Mouse (Mus musculus) neural tube, embryonic 11.5 days (tissue): ENCODE measurements around the gene Bola2. TPM values are rescaled to one million over a fixed set of nuclear protein-coding genes. Genes with fewer than 3 reads are reported as not detected.

Experiments used
- ATAC-seq: fragments of 200-750 bp; cut with Nextera tagmentation; 2 replicates; pipeline ENCODE4 v1.8.0; 2017; ENCODE audit warnings: moderate number of reproducible peaks, mild to moderate bottlenecking, moderate TSS enrichment, moderate library complexity; ENCODE audit not compliant: insufficient read depth, low FRiP score, low TSS enrichment
- DNase-seq: peaks from one replicate; pipeline ENCODE4 v3.0.0-alpha.2; 2015; ENCODE audit warnings: low spot score
- H3K27ac ChIP-seq: fragments of 300-500 bp; sonication (generic); 2 replicates; pipeline ENCODE4 v1.5.1; 2014; ENCODE audit warnings: low read depth, mild to moderate bottlenecking, low read length
- H3K27me3 ChIP-seq: fragments of 300-500 bp; sonication (generic); 2 replicates; pipeline ENCODE4 v1.6.1; 2014; ENCODE audit warnings: mild to moderate bottlenecking, low read length, mixed read lengths; ENCODE audit not compliant: control insufficient read depth, insufficient read depth
- H3K36me3 ChIP-seq: fragments of 300-500 bp; sonication (generic); 2 replicates; pipeline ENCODE4 v1.6.1; 2014; ENCODE audit warnings: mild to moderate bottlenecking, low read length, moderate library complexity, mixed read lengths; ENCODE audit not compliant: control insufficient read depth, insufficient read depth
- H3K4me1 ChIP-seq: fragments of 300-500 bp; sonication (generic); 2 replicates; pipeline ENCODE4 v1.6.1; 2014; ENCODE audit warnings: low read length, mixed read lengths; ENCODE audit not compliant: control insufficient read depth, insufficient read depth
- H3K4me2 ChIP-seq: fragments of 300-500 bp; sonication (generic); 2 replicates; pipeline ENCODE4 v1.6.1; 2014; ENCODE audit warnings: low read depth, mild to moderate bottlenecking, moderate library complexity
- H3K4me3 ChIP-seq: fragments of 300-500 bp; sonication (generic); 2 replicates; pipeline ENCODE4 v1.5.1; 2014; ENCODE audit warnings: low read depth, low read length
- H3K9ac ChIP-seq: fragments of 300-500 bp; sonication (generic); 2 replicates; pipeline ENCODE4 v1.6.1; 2014; ENCODE audit warnings: mild to moderate bottlenecking, low read length
- H3K9me3 ChIP-seq: fragments of 300-500 bp; sonication (generic); 2 replicates; pipeline ENCODE4 v1.6.1; 2016; ENCODE audit warnings: low read length; ENCODE audit not compliant: control insufficient read depth
- WGBS: fragments of 180-500 bp; shearing (Covaris S2); extraction: QIAGEN DNeasy Blood & Tissue Kit; methylation state at CpG from one replicate; pipeline ENCODE4 v1.1.7; 2014; 5-methylcytosine and 5-hydroxymethylcytosine counted together
- polyA plus RNA-seq: library from polyadenylated mRNA; unstranded; fragments of >200 nt; fragmentation: Nextera tagmentation; extraction: Ambion mirVana; gene quantifications from 2 replicates; pipeline ENCODE4 v1.2.1, GENCODE M21; 2014

Bola2 gene
- polyA plus RNA-seq, 1 experiment from 2014 or later = 159 TPM

DNA sequence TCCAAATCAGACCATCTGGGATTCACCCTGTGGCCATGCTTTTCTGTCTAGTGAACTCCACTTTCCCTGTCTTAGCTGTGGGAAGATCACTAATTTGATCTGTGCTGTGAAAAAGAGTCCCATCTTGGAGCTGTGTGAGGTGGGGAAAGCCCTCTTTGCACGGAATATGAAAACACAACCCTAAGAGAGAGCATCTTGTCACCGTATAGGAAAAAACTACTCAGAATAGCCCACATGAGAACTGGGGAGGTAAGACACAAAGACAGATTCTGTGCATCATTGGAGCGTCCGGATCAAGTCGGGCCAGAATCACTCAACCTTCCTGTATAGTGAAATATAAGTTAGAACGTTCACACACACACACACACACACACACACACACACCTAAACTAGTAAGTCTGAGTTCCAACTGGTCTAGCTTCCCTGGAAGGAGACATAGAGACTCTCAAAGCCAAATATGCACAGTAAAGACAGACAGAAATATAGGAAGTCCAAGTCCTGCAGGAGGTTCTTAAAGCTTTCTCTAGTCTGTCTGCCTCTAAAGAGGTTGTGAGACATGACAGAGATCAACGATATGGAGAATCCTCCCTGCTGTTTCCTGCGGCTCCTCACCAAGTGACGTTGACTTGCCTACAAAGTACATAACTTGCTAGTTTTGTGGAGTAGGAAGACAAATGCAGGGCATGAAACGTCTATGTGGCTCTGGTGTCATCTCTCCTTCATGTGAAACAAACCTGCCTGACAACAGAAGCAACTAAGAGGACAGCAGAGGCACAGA, 13.2 kb downstream of the Bola2 start:
- ATAC-seq (no peak), DNase-seq (no peak)
- Histone ChIP-seq H3K36me3 (no peaks in the 10 kb centered on the region), H3K4me3 (no peak overlapping the region), H3K9ac (no peak overlapping the region), H3K9me3 (no peaks in the 10 kb centered on the region), H3K27me3 (0 out of 2 replicates have a peak, but pooled peaks cover 5% of the 10 kb centered on the region), H3K27ac (no peak overlapping the region), H3K4me2 (no peak overlapping the region), H3K4me1 (peaks cover 12% of the 10 kb centered on the region)
- 87% methylated on average over 10 of the region's 10 CpGs for WGBS

DNA sequence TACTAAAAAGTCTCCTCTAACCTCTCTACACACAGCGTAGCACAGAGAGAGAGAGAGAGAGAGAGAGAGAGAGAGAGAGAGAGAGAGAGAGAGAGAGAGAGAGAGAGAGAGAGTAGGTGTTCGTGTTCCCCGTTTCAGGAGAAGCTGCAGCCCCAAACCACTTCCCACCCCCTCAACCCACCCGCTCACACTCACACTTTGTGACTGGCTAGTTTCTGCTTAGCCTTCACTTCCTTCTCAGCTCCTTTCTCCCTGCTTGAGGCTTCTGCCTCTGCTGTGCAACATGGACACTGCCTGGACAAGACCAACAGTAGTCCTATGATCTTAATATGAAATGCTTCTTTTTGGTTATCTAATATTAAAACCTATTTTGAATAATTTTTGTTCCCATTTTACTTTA, 15.1 kb downstream of the Bola2 start:
- Histone ChIP-seq H3K27ac (no peak overlapping the region), H3K4me1 (no peaks in the 10 kb centered on the region; the same call in 1 of the 2 replicates), H3K9me3 (no peaks in the 10 kb centered on the region), H3K9ac (no peak overlapping the region), H3K27me3 (no peaks in the 10 kb centered on the region), H3K4me3 (no peak overlapping the region), H3K36me3 (no peaks in the 10 kb centered on the region), H3K4me2 (no peak overlapping the region)
- DNase-seq = no peak
- 87% methylated on average over 4 of the region's 4 CpGs for WGBS
- no peak for ATAC-seq

DNA sequence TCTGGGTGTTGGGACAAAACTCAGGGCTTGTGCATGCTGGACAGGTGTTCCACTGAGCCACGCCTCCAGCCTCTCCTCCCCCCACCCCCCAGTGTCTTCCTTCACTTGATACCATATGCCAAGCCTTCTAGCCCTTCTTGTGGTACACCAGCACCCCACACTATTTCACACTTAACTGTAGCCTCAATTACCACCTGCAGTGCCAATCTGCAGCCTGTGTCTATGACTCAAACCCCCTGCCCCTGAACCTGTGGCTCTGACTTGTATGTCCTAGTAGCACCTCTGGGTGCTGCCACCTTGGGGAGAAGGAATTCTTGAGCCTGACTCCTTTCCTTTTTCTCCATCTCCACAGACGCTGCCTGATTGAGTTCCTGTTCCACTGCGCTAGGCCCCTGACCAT, 16.7 kb downstream of the Bola2 start:
- Histone ChIP-seq H3K9me3 (no peaks in the 10 kb centered on the region), H3K27ac (no peak overlapping the region), H3K4me1 (no peaks in the 10 kb centered on the region), H3K4me3 (no peak overlapping the region), H3K4me2 (no peak overlapping the region), H3K9ac (no peak overlapping the region), H3K36me3 (no peaks in the 10 kb centered on the region), H3K27me3 (no peaks in the 10 kb centered on the region)
- no peak for DNase-seq
- ATAC-seq = no peak
- 79% methylated on average over 3 of the region's 3 CpGs for WGBS

DNA sequence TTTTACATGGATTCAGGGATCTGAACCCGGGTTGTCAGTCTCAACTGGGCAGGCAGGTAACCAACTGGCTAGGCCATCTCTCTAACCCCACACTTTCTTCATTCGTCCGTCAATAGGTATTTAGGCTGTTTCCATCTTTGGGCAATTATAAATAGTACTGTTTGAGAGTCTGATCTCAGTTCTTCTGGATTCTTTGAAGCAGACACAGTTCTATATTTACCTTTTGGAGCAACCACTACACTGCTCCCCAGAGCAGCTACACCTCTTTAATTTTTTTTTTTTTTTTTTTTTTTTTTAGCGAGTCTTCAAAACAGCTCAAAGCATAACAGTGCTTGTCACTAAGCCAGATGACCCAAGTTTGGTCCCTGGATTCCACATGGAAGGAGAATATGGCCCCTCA, 20.5 kb downstream of the Bola2 start:
- no peaks in the 10 kb centered on the region for H3K4me1 ChIP-seq
- no peak overlapping the region for H3K27ac ChIP-seq
- no peak overlapping the region for H3K9ac ChIP-seq
- H3K27me3 ChIP-seq = no peaks in the 10 kb centered on the region
- WGBS = 84% methylated on average over 4 of the region's 4 CpGs
- no peak overlapping the region for H3K4me3 ChIP-seq
- ATAC-seq = no peak
- no peak overlapping the region for H3K4me2 ChIP-seq
- H3K9me3 ChIP-seq = no peaks in the 10 kb centered on the region
- no peak for DNase-seq
- no peaks in the 10 kb centered on the region for H3K36me3 ChIP-seq

DNA sequence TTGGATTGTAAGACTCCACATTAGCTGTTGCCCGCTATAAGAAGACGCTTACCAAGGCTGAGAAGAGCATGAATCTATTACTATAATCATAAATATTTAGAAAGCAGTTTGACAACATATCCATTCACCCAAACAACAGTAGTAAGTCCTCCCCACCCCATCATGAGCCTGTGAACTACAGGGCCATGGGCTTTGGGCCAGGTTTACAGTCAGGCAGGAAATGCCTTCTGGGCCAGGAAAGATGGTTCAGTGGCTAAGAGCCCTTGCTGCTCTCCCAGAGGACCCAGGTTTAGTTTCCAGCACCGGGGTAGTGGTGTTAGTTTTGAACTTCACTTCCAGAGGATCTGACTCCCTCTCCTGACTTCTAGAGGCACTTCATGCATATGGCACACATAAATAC, 22.4 kb downstream of the Bola2 start:
- no peaks in the 10 kb centered on the region for H3K27me3 ChIP-seq
- H3K4me3 ChIP-seq = no peak overlapping the region
- H3K4me2 ChIP-seq = no peak overlapping the region
- H3K36me3 ChIP-seq = no peaks in the 10 kb centered on the region
- ATAC-seq = no peak
- no peaks in the 10 kb centered on the region for H3K4me1 ChIP-seq
- 93% methylated on average over 3 of the region's 3 CpGs for WGBS
- no peak overlapping the region for H3K27ac ChIP-seq
- H3K9ac ChIP-seq = no peak overlapping the region
- no peaks in the 10 kb centered on the region for H3K9me3 ChIP-seq
- DNase-seq = no peak

DNA sequence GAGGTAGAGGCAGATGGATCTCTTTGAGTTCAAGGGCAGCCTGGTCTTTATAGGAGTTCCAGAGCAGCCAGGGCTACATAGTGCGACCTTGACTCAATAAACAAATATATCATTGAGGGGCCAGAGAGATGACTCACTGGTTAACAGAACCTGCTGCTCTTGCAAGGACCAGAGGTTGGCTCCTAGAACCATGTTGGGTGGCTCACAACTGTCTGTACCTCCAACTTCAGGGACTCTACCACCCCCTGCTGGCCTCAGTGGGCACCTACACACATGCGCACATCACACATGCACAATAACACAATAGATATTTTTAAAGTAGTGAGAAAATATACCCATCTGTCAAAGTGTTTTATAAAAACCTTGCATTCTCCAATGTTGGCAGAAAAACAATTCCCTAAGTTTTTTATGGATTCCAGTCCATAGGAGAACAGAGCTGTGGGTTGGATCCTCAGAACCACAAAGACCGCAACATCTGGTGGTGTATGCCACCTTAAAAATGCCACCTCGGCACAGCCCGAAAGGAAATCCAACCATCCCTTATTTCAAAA, 23.7 kb downstream of the Bola2 start:
- WGBS = 93% methylated on average over 5 of the region's 5 CpGs
- H3K27ac ChIP-seq = no peak overlapping the region
- ATAC-seq (no peak), DNase-seq (no peak)
- no peak overlapping the region for H3K9ac ChIP-seq
- no peaks in the 10 kb centered on the region for H3K4me1 ChIP-seq
- no peaks in the 10 kb centered on the region for H3K36me3 ChIP-seq
- H3K4me2 ChIP-seq = no peak overlapping the region
- no peaks in the 10 kb centered on the region for H3K9me3 ChIP-seq
- no peak overlapping the region for H3K4me3 ChIP-seq
- no peaks in the 10 kb centered on the region for H3K27me3 ChIP-seq

DNA sequence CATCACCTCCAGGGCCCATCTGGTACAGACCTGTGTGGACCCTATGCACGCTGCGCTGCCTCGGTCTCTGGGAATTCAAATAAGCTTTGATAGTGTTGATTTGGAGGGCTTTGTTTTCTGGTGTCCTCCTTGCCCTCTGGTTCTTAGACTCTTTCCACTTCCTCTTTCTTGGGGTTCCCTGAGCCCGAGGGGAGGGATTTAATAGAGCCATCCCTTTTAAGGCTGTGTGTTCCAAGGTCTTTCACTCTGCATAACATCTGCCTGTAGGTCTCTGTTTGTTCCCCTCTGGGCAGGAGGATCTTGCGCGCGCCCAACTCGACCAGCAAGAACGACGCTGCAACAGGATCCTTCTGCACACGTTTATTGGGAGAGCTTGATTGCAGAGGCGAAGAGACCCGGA, 26.4 kb downstream of the Bola2 start:
- H3K27me3 ChIP-seq = no peaks in the 10 kb centered on the region
- DNase-seq (no peak), ATAC-seq (no peak)
- H3K9ac ChIP-seq = no peak overlapping the region
- no peak overlapping the region for H3K4me3 ChIP-seq
- H3K4me2 ChIP-seq = no peak overlapping the region
- 92% methylated on average over 13 of the region's 13 CpGs for WGBS
- no peaks in the 10 kb centered on the region for H3K4me1 ChIP-seq
- no peaks in the 10 kb centered on the region for H3K36me3 ChIP-seq
- H3K27ac ChIP-seq = no peak overlapping the region
- no peaks in the 10 kb centered on the region for H3K9me3 ChIP-seq

DNA sequence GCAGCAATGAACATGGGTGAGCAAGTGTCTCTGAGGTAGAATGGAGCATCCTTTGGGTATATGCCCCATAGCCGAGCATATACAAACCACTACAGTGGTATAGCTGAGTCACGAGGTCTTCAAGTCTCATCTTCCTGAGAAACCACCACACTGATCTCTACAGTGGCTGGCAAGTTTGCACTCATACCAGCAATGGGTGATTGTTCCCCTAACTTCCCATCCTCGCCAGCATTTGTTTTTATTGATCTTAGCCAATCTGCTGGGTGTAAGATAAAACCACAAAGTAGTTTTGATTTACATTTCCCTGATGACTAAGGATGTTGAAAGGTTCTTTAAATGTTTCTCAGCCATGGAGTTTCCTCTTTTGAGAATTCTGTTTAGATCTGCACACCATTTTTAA, 29.9 kb downstream of the Bola2 start:
- Histone ChIP-seq H3K9ac (no peak overlapping the region), H3K4me1 (no peaks in the 10 kb centered on the region), H3K36me3 (no peaks in the 10 kb centered on the region), H3K27ac (no peak overlapping the region), H3K4me3 (no peak overlapping the region), H3K27me3 (no peaks in the 10 kb centered on the region), H3K4me2 (no peak overlapping the region), H3K9me3 (no peaks in the 10 kb centered on the region)
- DNase-seq (no peak), ATAC-seq (no peak)
- 80% methylated on average over 3 of the region's 3 CpGs for WGBS

DNA sequence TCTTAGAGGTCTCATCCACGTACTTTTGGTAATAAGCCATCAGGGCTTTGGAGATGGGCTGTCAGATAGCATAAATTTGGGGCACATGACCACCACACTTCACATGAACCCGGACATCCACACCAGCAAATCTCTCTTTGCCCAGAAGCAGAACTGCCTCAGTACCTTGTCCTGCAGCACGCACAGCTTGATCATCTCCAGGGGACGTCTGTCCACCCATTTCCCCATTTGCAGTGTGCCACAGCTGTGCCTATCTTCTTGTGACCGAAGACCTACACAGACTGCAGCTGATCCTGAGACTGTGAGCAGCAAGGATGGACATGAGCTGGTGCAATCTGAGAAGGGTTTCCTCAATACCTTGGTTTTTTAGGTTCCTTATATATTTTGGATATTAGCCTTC, 30.5 kb downstream of the Bola2 start:
- ATAC-seq (no peak), DNase-seq (no peak)
- H3K27me3 ChIP-seq = no peaks in the 10 kb centered on the region
- 86% methylated on average over 5 of the region's 5 CpGs for WGBS
- H3K4me3 ChIP-seq = no peak overlapping the region
- H3K27ac ChIP-seq = no peak overlapping the region
- no peaks in the 10 kb centered on the region for H3K9me3 ChIP-seq
- no peaks in the 10 kb centered on the region for H3K4me1 ChIP-seq
- no peak overlapping the region for H3K9ac ChIP-seq
- H3K36me3 ChIP-seq = no peaks in the 10 kb centered on the region
- no peak overlapping the region for H3K4me2 ChIP-seq
